Mouse (Mus musculus) spleen, postnatal 10 days (tissue): ENCODE data around the gene Pepd.
A peak's percentile ranks its signal among the peaks of the same experiment; 100 is the strongest.

Experiments used
- DNase-seq, 2 experiments: peaks; one replicate each; pipeline ENCODE4 v3.0.0; 2021 to 2022; ENCODE audit warnings: low spot score in 2 of 2

The Pepd gene

GRCm38 (mm10) chr7:35027801-35028420 lies 115.7 kb downstream of the Pepd start:
- no peak for DNase-seq

GRCm38 (mm10) chr7:35028559-35028958 lies 116.4 kb downstream of the Pepd start:
- peak in 1 of 2 experiments; percentile 34 for DNase-seq

- DNase-seq, result no peak
Observed at GRCm38 (mm10) chr7:35029228-35029627, 117.0 kb downstream of the Pepd start.

GRCm38 (mm10) chr7:35029648-35030047 lies 117.5 kb downstream of the Pepd start:
- DNase-seq, result no peak

- DNase-seq, result no peak
Observed at GRCm38 (mm10) chr7:35030567-35030966, 118.4 kb downstream of the Pepd start.

- no peak for DNase-seq
Observed at GRCm38 (mm10) chr7:35035141-35035553, 123.0 kb downstream of the Pepd start.

GRCm38 (mm10) chr7:35035565-35035964 lies 123.4 kb downstream of the Pepd start:
- DNase-seq, result no peak

GRCm38 (mm10) chr7:35036266-35036731 lies 124.1 kb downstream of the Pepd start:
- no peak for DNase-seq

- no peak for DNase-seq
Observed at GRCm38 (mm10) chr7:35037408-35037807, 125.2 kb downstream of the Pepd start.

GRCm38 (mm10) chr7:35040176-35040972 lies 128.2 kb downstream of the Pepd start:
- DNase-seq, result no peak

- DNase-seq, result no peak
Observed at GRCm38 (mm10) chr7:35041286-35042208, 129.4 kb downstream of the Pepd start.

- DNase-seq, result no peak
Observed at GRCm38 (mm10) chr7:35042209-35042554, 130.0 kb downstream of the Pepd start.

GRCm38 (mm10) chr7:35042759-35043217 lies 130.6 kb downstream of the Pepd start:
- no peak for DNase-seq

GRCm38 (mm10) chr7:35043266-35043817 lies 131.2 kb downstream of the Pepd start:
- DNase-seq, result no peak

GRCm38 (mm10) chr7:35044719-35045118 lies 132.5 kb downstream of the Pepd start:
- DNase-seq, result no peak

GRCm38 (mm10) chr7:35046091-35046490 lies 133.9 kb downstream of the Pepd start:
- no peak for DNase-seq

GRCm38 (mm10) chr7:35050540-35050939 lies 138.4 kb downstream of the Pepd start:
- no peak for DNase-seq

- DNase-seq, result no peak
Observed at GRCm38 (mm10) chr7:35053161-35053560, 141.0 kb downstream of the Pepd start.

- DNase-seq, result no peak
Observed at GRCm38 (mm10) chr7:35054286-35054685, 142.1 kb downstream of the Pepd start.

- DNase-seq, result no peak
Observed at GRCm38 (mm10) chr7:35054977-35055618, 142.9 kb downstream of the Pepd start.
